Mouse (Mus musculus): ENCODE results near the gene Zfp131.

GRCm38 (mm10) chr13:119723368-119723767, 67.3 kb downstream of the Zfp131 start:
- TF ChIP-seq HCFC1 (IDR thresholded peaks at IDR 0.05; ENCODE audit: borderline replicate concordance, insufficient read depth, low read length): no peak
- no peak for TF ChIP-seq MAFK (IDR thresholded peaks at IDR 0.05; ENCODE audit: insufficient read depth, low read depth, low read length)
